Mouse (Mus musculus) central nervous system, embryonic 18 days (tissue): ENCODE results near the gene Coasy. TPM values are rescaled to one million over a fixed set of nuclear protein-coding genes. Genes with fewer than 3 reads are reported as not detected.

Experiments used
- polyA plus RNA-seq: library from polyadenylated mRNA; depleted of rRNA; stranded (reverse); fragments of >200 nt; gene quantifications from 2 replicates; pipeline ENCODE4 v1.2.3, GENCODE M21; 2012; rRNA removed

The Coasy gene
- 49.3 and 50.2 TPM in 2 replicates for polyA plus RNA-seq

GRCm38 (mm10) chr11:101082208-101083082 lies at the start of gene Coasy:
TSS of gene Coasy (plus strand) at chr11:101082565.

GRCm38 (mm10) chr11:101069391-101070188 lies 12.8 kb upstream of the Coasy start, which contains the start of gene Naglu:
TSS of gene Naglu (plus strand) at chr11:101070012.

GRCm38 (mm10) chr11:101078121-101078520 lies 4.2 kb upstream of the Coasy start, which contains the start of gene Hsd17b1:
TSS of gene Hsd17b1 (plus strand) at chr11:101078411.

GRCm38 (mm10) chr11:101086756-101087681 lies 4.7 kb downstream of the Coasy start, which contains the start of gene Mlx:
TSS of gene Mlx (plus strand) at chr11:101087277.

GRCm38 (mm10) chr11:101095314-101096024 lies 13.1 kb downstream of the Coasy start, which contains the start of gene Psmc3ip:
TSS of gene Psmc3ip (minus strand) at chr11:101095436.

GRCm38 (mm10) chr11:101119761-101120544 lies 37.6 kb downstream of the Coasy start, which contains the start of the genes Retreg3 and Tubg1:
TSS of gene Retreg3 (minus strand) at chr11:101119893.
TSS of gene Tubg1 (plus strand) at chr11:101119938.

Other genes with a start within 250 kb of the Coasy start
- gene Stat5b, start 231.8 kb upstream of the Coasy start, polyA plus RNA-seq, result 15.2 and 16.0 TPM in 2 replicates
- gene Stat5a, start 223.2 kb upstream of the Coasy start, polyA plus RNA-seq, result 1.7 and 1.8 TPM in 2 replicates
- 26.7 and 33.0 TPM in 2 replicates for gene Stat3, start 143.0 kb upstream of the Coasy start, polyA plus RNA-seq
- 20.1 and 21.2 TPM in 2 replicates for gene Cavin1, start 111.7 kb upstream of the Coasy start, polyA plus RNA-seq
- 186 and 202 TPM in 2 replicates for gene Atp6v0a1, start 73.1 kb upstream of the Coasy start, polyA plus RNA-seq
- gene Naglu, start 12.6 kb upstream of the Coasy start, polyA plus RNA-seq, result 10.6 and 11.5 TPM in 2 replicates
- 0.63 and 0.65 TPM in 2 replicates for gene Hsd17b1, start 4.2 kb upstream of the Coasy start, polyA plus RNA-seq
- gene Mlx, start 4.7 kb downstream of the Coasy start, polyA plus RNA-seq, result 65.4 and 71.6 TPM in 2 replicates
- 19.1 and 19.5 TPM in 2 replicates for gene Psmc3ip, start 12.9 kb downstream of the Coasy start, polyA plus RNA-seq
- 66.9 and 68.5 TPM in 2 replicates for gene Retreg3, start 37.3 kb downstream of the Coasy start, polyA plus RNA-seq
- 15.2 and 15.6 TPM in 2 replicates for gene Tubg1, start 37.4 kb downstream of the Coasy start, polyA plus RNA-seq
- 31.8 and 33.7 TPM in 2 replicates for gene Tubg2, start 73.3 kb downstream of the Coasy start, polyA plus RNA-seq
- 7.4 and 9.2 TPM in 2 replicates for gene Cntnap1, start 88.0 kb downstream of the Coasy start, polyA plus RNA-seq
- gene Plekhh3, start 88.8 kb downstream of the Coasy start, polyA plus RNA-seq, result 6.5 and 7.9 TPM in 2 replicates
- 0.21 and 0.28 TPM in 2 replicates for gene Ccr10, start 92.9 kb downstream of the Coasy start, polyA plus RNA-seq
- gene Ezh1, start 143.9 kb downstream of the Coasy start, polyA plus RNA-seq, result 37.9 and 39.6 TPM in 2 replicates
- 79.4 and 81.7 TPM in 2 replicates for gene Ramp2, start 163.5 kb downstream of the Coasy start, polyA plus RNA-seq
- 56.9 and 58.5 TPM in 2 replicates for gene Vps25, start 171.1 kb downstream of the Coasy start, polyA plus RNA-seq
- 4.4 and 5.4 TPM in 2 replicates for gene Wnk4, start 178.0 kb downstream of the Coasy start, polyA plus RNA-seq
- 0.66 and 0.69 TPM in 2 replicates for gene Cntd1, start 196.4 kb downstream of the Coasy start, polyA plus RNA-seq
- 165 and 213 TPM in 2 replicates for gene Coa3, start 196.5 kb downstream of the Coasy start, polyA plus RNA-seq
- gene Becn1, start 219.7 kb downstream of the Coasy start, polyA plus RNA-seq, result 115 and 124 TPM in 2 replicates
- 103 and 105 TPM in 2 replicates for gene Psme3, start 233.6 kb downstream of the Coasy start, polyA plus RNA-seq
- 7.0 and 7.4 TPM in 2 replicates for gene Aoc2, start 242.5 kb downstream of the Coasy start, polyA plus RNA-seq
- 0.52 and 0.82 TPM in 2 replicates for gene Aoc3, start 248.0 kb downstream of the Coasy start, polyA plus RNA-seq